Mouse (Mus musculus): ENCODE measurements at regions not wholly inside any gene's neighbourhood (a gene's known extent, or its start where the extent isn't known, plus 50 kb on each side); places are given as distances from the start of the nearest gene placed in this dataset.
"Not testable (repeated sequence)": the region's sequence is repeated elsewhere in the genome, so short reads cannot be mapped to it uniquely, and the experiment has no call there.

DNA sequence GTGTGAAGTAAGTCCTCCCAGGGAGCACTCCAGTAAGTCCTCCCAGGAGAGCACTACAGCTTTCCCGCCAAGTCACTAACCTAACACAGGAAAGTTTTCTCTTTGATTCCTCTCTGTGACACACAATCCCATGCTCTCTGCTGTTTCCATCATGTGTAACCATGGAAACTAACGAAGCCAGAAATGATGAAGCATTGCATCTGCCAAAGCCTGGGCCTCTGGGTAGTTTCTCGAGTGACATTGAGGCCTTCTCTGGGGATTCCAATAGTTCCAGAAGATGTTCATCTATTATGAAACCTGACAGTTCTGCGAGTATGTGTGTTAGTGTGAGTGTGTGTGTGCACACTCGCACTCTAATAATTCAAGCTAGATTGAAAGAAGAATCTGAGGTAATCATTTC, 140.7 kb upstream of the Zfp637 start:
- DNase-seq: no peak

DNA sequence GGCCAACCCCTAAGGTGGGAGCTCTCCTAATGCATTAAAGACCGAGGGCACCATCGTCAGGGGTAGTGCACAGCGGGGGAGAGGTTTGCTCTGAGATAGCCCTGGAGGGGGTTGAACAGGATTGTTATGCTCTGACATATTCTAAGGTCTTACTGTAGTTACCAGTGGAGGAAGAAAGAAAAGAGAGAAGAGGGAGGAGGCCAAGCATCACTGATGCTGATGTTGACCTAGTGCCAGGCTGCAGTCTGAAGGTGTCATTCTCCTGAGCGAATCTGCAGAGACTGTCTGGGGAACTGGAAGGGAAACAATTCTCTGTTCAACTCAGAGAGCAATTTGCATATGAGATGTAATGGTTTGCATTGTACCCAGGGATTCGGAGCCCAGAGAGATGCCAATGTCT, 139.4 kb upstream of the Zfp637 start:
- no peak for DNase-seq

DNA sequence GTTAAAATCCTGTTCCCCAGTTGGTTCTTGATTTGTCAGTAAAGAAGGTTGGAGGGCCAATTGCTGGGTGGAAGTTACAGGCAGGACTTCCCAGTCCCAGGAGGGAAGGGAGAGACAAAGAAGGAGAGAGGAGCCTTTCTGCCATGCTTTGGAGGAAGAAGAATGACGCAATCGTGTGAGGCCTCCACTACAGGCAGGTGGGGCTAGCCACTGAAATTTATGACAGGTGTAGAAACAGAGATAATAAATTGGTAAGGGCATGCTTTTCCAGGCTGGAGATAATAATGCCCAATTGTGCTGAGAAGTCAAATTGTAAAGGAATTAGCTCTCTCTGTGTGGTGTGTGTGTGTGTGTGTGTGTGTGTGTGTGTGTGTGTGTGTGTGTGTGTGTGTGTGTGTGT, 135.0 kb upstream of the Zfp637 start:
- DNase-seq: no peak

DNA sequence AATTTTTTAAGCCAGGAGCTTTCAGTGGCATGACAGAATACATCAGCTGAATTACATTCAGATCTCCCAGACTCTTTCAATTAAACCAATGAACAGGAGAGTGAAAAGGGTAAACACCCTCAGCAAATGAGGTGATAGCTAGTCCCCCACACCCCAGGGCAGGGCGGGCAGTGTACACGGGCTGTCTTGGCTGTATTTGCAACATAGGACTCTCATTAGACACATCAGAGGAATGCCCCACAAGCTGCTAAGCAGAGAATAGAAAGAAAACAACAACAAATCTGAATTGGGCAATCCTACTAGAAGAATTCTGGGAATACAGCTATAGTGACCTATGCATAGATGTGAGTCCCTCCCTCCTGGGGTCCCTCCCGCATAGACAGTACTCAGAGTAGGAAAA, 131.8 kb upstream of the Zfp637 start:
- no peak for DNase-seq

DNA sequence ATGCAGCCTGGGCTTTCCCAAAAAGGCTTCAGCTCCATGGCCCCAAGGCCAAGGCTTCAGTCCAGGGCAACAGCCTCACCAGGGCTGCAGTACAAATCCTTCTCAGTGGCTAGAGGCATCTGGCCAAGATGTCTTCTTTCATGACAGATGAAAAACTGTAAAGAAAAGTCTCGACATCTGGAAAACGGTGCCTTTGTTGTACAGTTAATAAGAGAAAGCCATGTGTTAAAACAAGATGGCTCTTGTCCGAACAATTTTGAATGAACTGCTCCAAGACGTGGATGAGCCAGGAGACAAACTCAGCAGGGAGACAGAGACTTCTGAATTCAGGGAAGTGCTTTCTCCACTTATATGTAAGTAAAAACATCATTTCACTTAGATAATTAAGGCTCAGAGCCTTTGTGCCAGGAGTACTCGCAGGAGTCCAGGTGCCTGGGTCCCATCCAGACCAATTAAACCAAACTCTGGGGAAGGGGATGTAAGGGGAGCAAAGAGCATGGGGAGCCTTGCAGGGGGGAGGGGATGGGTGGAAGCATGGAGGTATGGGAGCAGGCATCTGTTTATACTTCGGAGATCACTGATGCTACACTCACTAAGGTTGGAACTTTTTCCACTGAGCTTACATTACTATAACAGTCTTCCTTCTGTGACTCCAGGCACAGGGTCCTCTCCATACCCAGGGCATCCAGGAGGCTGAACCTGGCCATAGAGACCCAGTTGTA, 125.8 kb upstream of the Zfp637 start:
- no peak for DNase-seq

DNA sequence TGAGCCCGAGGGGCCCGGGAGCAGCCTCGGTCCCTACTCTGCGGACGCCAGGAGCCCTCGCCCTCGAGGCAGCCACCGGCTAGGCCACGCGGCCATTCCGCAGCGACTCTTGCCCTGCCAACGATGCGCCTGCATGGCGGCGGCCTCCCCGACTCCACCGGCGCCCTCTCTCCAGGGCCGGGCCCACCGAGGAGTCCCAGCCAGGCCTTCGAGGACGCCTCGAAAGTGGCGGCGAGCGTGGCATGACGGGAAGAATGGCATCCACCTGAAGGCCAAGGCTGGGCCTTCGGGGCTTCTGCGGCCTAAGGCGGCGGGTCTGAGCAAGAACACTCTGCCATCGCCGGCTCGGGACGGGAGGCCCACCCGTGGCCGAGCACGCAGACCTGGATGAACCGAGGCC, 124.6 kb upstream of the Zfp637 start:
- not testable (repeated sequence) for DNase-seq

DNA sequence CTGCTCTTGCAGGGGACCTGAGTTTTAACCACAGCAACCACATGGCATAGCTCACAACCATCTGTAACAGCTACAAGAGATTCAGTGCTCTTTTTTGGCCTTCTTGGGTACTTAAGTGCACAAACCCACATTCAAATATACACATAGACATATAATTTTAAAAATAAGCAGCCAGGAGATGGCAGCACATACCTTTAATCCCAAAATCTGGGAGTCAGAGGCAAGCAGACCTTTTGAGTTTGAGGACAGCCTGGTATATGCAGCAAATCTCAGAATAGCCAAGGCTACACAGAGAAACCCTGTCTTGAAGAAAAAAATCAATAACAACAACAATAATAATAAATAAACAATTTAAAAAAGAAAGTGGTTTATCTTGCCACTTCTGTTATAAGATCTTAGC, 88.6 kb upstream of the Zfp637 start:
- DNase-seq: not testable (repeated sequence)

DNA sequence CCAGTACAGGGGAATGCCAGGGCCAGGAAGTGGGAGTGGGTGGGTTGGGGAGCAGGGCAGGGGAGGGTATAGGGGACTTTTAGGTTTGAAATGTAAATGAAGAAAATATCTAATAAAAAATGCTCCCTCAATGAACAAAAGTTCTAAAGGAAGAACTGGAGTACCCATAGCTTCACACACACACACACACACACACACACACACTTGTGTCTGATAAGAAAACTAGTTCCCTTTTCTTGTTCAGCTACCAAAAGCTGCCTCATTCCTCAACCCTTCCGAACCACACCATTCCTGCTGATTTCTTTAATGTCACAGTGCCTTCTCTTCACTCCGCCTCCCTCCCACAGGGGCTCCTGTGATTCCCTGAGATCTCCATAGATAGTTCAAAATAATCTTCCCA, 85.3 kb upstream of the Zfp637 start:
- DNase-seq: not testable (repeated sequence)

DNA sequence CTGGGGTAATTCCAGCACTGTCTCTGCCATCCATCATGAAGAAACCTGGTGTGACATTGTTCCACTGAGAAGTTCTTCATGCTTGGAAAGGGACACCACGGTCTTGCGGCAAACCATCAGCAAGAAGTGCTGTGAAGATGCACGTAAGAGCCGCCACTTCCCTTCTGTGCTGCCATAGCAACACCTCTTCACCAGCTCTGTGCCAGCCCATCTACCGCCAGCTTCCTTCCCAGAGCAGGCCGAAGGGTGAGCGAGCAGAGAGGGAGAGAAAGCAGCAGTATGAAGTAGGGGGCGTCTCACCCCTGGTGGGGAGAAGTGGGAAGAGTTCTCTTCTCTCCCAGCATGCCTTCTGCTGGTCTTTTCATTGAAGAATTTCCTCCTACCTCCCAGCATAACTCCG, 84.8 kb upstream of the Zfp637 start:
- DNase-seq: no peak

DNA sequence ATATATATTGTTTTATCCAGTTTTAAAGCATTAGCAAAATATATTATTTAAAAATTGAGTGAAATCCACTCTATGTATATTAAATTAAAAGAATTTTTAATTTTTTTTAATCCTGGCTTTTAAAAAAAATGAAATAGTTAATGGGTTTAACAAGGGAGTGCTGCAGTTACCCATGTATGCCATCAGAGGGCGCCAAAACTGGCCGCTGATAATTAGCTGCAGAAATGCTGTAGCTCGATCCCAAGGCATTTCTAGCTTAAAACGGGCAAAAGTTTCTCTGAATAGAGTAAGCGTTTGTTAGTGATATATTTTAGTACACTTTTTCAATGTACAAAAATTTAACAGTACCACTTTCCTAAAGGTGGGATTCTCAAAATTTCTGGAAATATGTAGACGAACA, 82.5 kb upstream of the Zfp637 start:
- peak; percentile 44 to 59 for DNase-seq

DNA sequence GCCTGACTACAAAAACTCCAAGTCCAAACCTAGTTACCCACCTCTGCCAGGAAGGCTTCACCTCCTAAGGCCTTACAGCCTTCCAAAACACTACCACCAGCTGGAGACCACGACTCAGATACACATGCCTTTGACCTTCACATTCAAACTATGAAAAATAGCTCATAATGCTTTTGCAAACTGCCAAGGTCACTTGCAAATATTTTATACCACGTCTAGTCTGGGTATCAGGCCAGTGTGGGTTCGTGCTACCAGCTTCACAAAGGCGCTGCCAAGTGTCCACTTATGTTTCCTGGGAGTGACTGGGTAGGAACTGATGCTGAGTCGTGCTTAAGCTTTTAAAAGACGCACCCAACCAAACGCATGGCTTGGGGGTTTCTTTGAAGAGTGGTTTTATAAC, 69.5 kb upstream of the Zfp637 start:
- DNase-seq: no peak

DNA sequence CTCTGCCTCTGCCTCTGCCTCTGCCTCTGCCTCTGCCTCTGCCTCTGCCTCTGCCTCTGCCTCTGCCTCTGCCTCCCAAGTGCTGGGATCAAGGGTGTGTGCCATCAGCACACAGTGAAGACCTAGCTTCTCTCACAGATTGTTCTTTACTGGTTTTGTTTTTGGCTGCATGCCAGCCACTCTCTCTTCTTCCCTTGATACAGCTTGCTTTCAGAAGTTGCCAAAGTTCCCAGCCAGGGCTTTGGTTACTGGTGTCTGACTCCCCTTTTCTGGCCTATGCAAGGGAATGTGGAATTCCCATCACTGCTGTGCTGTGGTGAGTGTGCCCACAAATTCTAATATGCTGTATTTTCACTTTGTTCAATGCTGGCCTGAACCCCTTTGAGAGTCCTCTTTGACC, 68.6 kb upstream of the Zfp637 start:
- DNase-seq: no peak

DNA sequence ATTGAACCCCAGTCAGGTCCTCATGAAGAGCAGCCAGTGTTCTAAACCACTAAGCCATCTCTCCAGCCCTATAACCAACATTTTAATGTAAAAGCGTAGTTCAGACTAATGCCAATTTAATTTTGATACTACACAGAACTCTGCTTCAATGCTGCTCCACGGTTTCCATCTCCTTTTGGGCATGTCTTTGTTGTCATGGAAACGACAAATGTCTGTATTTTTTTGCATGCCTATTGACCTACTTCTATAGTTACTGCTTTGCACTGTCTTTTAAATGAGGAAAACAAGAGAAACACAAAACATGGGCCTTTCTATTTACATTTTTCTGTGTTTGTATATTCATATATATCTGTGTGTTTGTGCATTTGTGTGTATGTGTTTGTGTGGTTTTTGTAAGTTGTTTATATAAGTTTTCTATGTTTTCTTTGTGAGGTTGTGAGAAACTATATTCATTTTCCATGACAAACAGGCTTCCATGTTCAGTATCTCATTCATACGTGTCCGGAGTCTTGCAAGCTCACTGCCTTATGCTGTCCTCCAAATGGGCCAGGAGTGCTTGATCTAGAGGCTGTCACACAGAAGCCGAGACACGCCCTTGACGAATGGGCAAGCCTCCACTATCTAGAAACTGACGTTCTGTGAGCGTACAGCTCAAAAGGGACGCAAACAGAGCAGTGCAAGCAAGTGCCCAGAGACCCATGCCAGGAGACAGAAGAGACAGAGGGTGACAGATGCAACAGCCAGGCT, 65.5 kb upstream of the Zfp637 start:
- DNase-seq: no peak

DNA sequence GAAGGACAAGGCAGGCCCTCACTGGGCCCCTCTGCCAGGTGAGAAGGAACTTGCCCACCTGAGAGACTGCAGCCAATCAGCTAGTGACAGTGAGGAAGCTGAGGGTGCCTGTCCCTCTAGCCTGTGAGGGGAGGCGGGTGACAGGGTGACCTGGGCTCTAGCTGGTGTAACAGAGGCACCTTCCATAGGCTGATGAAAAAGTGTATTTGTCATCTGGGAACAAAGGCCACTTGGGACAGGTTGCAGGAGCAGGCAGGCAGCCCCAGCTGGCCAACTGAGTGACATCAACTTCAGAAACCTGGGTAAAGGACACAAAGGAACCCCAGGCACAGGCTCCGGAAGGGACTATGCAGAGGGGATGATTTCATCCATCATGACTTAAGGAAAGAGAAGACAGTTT, 63.0 kb upstream of the Zfp637 start:
- DNase-seq: peak in 1 of 2 experiments; percentile 22

DNA sequence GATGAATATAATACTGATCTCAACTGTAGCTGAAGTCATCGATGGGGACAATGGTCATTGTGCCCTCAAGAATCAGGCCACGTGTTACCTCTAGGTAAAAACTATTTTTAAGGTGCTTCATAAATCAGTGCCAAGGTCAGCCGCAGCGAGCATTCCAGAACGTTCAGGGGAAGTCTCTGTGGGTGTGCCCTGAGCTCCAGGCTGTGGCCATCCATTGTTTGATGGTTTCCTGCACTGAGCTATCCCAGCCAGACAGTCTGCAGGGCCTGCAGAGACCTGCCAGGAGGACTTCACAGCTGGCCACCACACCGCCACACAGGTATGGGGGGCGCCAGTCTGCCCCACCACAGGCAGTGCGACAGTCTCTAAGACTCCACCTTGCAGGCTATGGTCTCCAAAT, 62.5 kb upstream of the Zfp637 start:
- DNase-seq: peak; percentile 34 to 59

DNA sequence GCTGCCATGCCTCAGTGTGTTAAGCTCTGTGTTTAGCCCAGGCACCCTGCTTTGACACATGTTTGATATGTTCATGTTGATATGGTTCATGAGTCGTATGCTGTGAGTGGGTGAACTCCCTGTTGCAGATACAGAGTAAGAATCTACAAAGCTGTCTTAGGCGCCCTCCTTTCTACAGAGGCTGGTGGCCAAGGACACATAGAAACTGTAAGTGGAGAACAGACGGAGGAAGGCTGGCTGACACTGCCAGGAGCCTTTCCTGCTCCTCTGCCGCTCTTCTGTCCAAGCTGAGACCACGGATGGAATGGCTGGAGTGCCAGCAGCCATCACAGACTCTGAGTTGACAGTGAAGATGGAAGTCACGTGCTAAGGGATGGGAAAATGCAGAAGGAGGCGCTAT, 62.0 kb upstream of the Zfp637 start:
- DNase-seq: no peak

DNA sequence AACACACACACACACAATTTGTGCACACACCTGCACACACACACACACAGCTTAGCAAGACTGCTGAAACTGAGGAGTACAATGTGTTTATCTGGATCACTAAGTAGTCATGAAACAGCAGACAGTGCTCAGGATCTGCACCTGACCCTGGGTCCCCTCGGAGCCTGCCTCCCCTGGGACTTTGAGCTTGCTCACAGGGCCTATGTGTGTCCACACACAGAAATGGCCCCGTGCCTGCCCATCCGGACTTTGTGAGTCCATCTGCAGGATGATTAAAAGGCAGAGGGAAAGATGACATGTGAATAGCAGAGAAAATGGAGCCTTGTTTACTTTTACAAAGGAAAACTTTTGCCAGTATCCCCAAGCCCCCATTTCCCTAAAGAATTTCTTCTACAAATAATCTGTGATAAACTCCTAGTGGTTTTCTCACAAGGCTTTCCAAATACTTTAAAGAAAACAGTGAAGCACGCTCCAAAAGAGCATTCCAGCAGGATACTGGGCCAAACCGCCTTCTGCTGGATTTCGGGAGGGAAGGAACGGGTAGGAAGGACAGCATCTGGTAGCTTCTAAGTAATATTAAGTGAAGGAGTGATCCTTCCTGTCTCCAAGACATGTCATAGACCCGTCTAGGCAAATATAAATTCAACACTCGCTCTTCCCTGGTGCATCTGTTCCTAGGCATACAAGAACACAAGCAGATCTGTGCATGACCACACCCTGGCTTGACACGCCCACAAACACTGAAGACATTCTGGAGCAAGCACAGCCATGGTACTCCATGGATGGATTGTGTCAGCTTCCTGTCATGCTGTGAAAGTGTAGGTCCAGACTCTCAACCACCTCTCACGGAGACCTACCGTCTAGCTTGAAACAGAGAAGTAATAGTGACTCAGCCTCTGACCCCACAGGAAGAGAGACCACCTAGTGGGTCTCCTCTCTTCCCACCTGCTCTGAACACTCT, 52.1 kb upstream of the Zfp637 start:
- peak; percentile 15 to 62 for DNase-seq

DNA sequence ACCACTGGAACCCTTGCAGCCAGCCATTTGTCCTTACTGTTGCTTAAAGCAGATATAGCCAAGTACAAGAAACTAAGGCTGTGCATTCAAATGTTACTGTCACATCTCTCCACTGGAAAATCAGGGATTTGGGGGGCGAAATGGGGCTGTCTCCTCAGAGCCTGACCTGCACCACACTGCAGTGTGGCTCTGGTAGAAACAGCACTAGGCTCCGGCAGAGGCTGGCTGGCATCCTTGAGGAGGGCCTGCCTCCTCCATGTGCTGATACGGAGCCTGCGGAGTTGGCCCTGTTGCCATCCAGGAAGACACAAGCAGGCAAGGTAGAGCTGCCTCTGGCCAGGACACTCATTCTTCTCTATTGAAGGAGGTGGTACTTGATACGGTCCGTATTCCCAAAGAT, 50.4 kb upstream of the Zfp637 start:
- DNase-seq: no peak
